Comparison of ENCODE assay signal across 25 mouse cellular contexts in genomic region chr10:67966983-67967382, GRCm38 (mm10). TPM values are rescaled to one million over a fixed set of nuclear protein-coding genes. Genes with fewer than 3 reads are reported as not detected.
DNase-seq lines count a peak whose midpoint lies in the region; ATAC-seq and TF ChIP-seq lines count a peak whose summit lies in the region.
"Had no signal": no experiment of that assay in that cellular context is flagged by ENCODE, and none has a peak within 500 bp of the region (broad histone marks: within the 10 kb centered on the region; RNA-seq: fewer than 3 reads in every experiment).

No protein-coding gene starts in this region.

- no peaks in the 10 kb centered on the region for H3K79me2 ChIP-seq in macrophage (ENCODE audit: inconsistent target)

- no peaks in the 10 kb centered on the region for H3K27me3 ChIP-seq in hindbrain, embryonic 10.5 days (ENCODE audit: insufficient read depth, poor library complexity, severe bottlenecking)
- H3K27me3 ChIP-seq in hindbrain, embryonic 12.5 days = no peaks in the 10 kb centered on the region
- H3K27me3 ChIP-seq: CH12.LX; embryonic facial prominence, embryonic 12.5 days; forebrain, embryonic 13.5 days; forebrain, embryonic 15.5 days had no signal

- ATAC-seq in hindbrain, embryonic 12.5 days (ENCODE audit: low FRiP score) = no peak
- ATAC-seq: activated CD4-positive, CD25-positive, alpha-beta regulatory T cell, adult 4 months; CD4-positive, CD25-positive, alpha-beta regulatory T cell, adult 4 months; forebrain, embryonic 13.5 days; forebrain, embryonic 15.5 days; Patski had no signal

- H3K36me3 ChIP-seq in hindbrain, embryonic 10.5 days = no peaks in the 10 kb centered on the region
- H3K36me3 ChIP-seq in hindbrain, embryonic 12.5 days = no peaks in the 10 kb centered on the region
- H3K36me3 ChIP-seq in macrophage (ENCODE audit: inconsistent target) = no peaks in the 10 kb centered on the region
- H3K36me3 ChIP-seq: embryonic facial prominence, embryonic 10.5 days; embryonic facial prominence, embryonic 12.5 days; forebrain, embryonic 15.5 days; G1E had no signal

- no peak overlapping the region for H3K4me2 ChIP-seq in hindbrain, embryonic 12.5 days (replicated peaks)
- H3K4me2 ChIP-seq: embryonic facial prominence, embryonic 12.5 days; forebrain, embryonic 13.5 days; forebrain, embryonic 15.5 days had no signal

- TF ChIP-seq POLR2A in lung, adult 2 months (IDR thresholded peaks at IDR 0.05; ENCODE audit: borderline replicate concordance, extremely low read depth, low read depth, low read length) = no peak
- no peak for TF ChIP-seq POLR2A in bone marrow macrophage, adult 2 months (IDR thresholded peaks at IDR 0.05; ENCODE audit: borderline replicate concordance, low read depth, low read length)

- no peak for DNase-seq in hindbrain, embryonic 10.5 days (ENCODE audit: low spot score)
- peak; percentile 59 for DNase-seq in lung, postnatal 36 days
- no peak for DNase-seq in lung, adult 2 months
- no peak for DNase-seq in ovary, postnatal 10 days (ENCODE audit: low spot score)
- DNase-seq: adrenal gland, adult 8-10 months; adrenal gland, postnatal 14 days; adrenal gland, postnatal 36 days; B cell, adult 2 months; cerebellum, adult 11-12 months; cerebellum, adult 2 months; cerebellum, adult 9-10 months; cerebellum, postnatal 10 days; cerebellum, postnatal 25 days had no signal

- H3K27ac ChIP-seq in hindbrain, embryonic 10.5 days = 0 out of 2 replicates have a peak overlapping the region, but pooled peaks have one; percentile 66
- no peak overlapping the region for H3K27ac ChIP-seq in hindbrain, embryonic 12.5 days
- H3K27ac ChIP-seq in bone marrow macrophage, adult 2 months (ENCODE audit: insufficient read depth, low read depth, low read length) = peak overlapping the region; percentile 88
- peak overlapping the region; percentile 80 for H3K27ac ChIP-seq in macrophage
- H3K27ac ChIP-seq: embryonic facial prominence, embryonic 12.5 days; forebrain, embryonic 15.5 days had no signal

- 80% methylated on average over 2 of the region's 2 CpGs for WGBS in hindbrain, embryonic 10.5 days
- WGBS in hindbrain, embryonic 12.5 days = 73% methylated on average over 2 of the region's 2 CpGs
- WGBS in lung, adult 2 months = 62% methylated on average over 2 of the region's 2 CpGs
- WGBS in macrophage (ENCODE audit: missing documents) = 71% methylated on average over 2 of the region's 2 CpGs

- no peak overlapping the region for H3K4me3 ChIP-seq in hindbrain, embryonic 10.5 days
- no peak overlapping the region for H3K4me3 ChIP-seq in hindbrain, embryonic 12.5 days
- no peak overlapping the region for H3K4me3 ChIP-seq in lung, adult 2 months (replicated peaks; ENCODE audit: extremely low read depth, low read depth, low read length)
- H3K4me3 ChIP-seq in bone marrow macrophage, adult 2 months (ENCODE audit: insufficient read depth, low read length) = peak overlapping the region; percentile 35; the same call in 1 of the 2 replicates
- no peak overlapping the region for H3K4me3 ChIP-seq in macrophage (ENCODE audit: inconsistent target)
- H3K4me3 ChIP-seq: embryonic facial prominence, embryonic 10.5 days; embryonic facial prominence, embryonic 12.5 days; forebrain, embryonic 13.5 days; forebrain, embryonic 15.5 days had no signal

- no peaks in the 10 kb centered on the region for H3K9me3 ChIP-seq in hindbrain, embryonic 10.5 days
- no peaks in the 10 kb centered on the region for H3K9me3 ChIP-seq in hindbrain, embryonic 12.5 days (replicated peaks)
- H3K9me3 ChIP-seq: embryonic facial prominence, embryonic 10.5 days; embryonic facial prominence, embryonic 12.5 days; forebrain, embryonic 13.5 days; forebrain, embryonic 15.5 days had no signal

- TF ChIP-seq CTCF in lung, adult 2 months (IDR thresholded peaks at IDR 0.05; ENCODE audit: insufficient read depth, low read length) = no peak
- TF ChIP-seq CTCF in bone marrow macrophage, adult 2 months (IDR thresholded peaks at IDR 0.05; ENCODE audit: low read depth, low read length) = no peak

- H3K9ac ChIP-seq in hindbrain, embryonic 12.5 days = no peak overlapping the region
- H3K9ac ChIP-seq: embryonic facial prominence, embryonic 12.5 days; forebrain, embryonic 13.5 days; forebrain, embryonic 15.5 days had no signal

- peaks cover 42% of the 10 kb centered on the region for H3K4me1 ChIP-seq in hindbrain, embryonic 10.5 days (replicated peaks)
- peaks cover 23% of the 10 kb centered on the region for H3K4me1 ChIP-seq in hindbrain, embryonic 12.5 days
- H3K4me1 ChIP-seq in lung, adult 2 months (ENCODE audit: control insufficient read depth, insufficient read depth, low read length) = peaks cover 5% of the 10 kb centered on the region
- H3K4me1 ChIP-seq in bone marrow macrophage, adult 2 months (ENCODE audit: control insufficient read depth, insufficient read depth, low read length) = peaks cover 14% of the 10 kb centered on the region

RNA-seq across cellular contexts. Expression of gene Rtkn2, which starts 12.4 kb away (rescaled TPM):
- 18.9 and 20.3 TPM in 2 replicates for polyA plus RNA-seq in hindbrain, embryonic 10.5 days (2016; fragmentation: Nextera tagmentation; extraction: Ambion mirVana)
- 13.4 and 14.0 TPM in 2 replicates for polyA plus RNA-seq in hindbrain, embryonic 12.5 days (2016; fragmentation: Nextera tagmentation; extraction: Ambion mirVana)
- polyA plus RNA-seq in lung, adult 2 months (2012; rRNA removed) = 37.1 and 56.1 TPM in 2 replicates
- polyA plus RNA-seq in bone marrow macrophage, adult 2 months (2012; ENCODE audit: insufficient read depth, insufficient read length, missing spikeins) = 1.3 and 1.7 TPM in 2 replicates
- total RNA-seq in macrophage (2018; cell fraction: chromatin; rRNA removed) = 1 to 10 TPM in 1 of 26 experiments, under 1 TPM in 10, not detected in 15; 0.16 to 1.3 (median 0.44) TPM
- total RNA-seq in macrophage (2018; cell fraction: cytosol; rRNA removed) = under 1 TPM in 15 of 26 experiments, not detected in 11; 0.04 to 0.29 (median 0.09) TPM
- total RNA-seq in macrophage (2018; cell fraction: nucleus; rRNA removed) = under 1 TPM in 9 of 26 experiments, not detected in 17; 0.12 to 0.64 (median 0.33) TPM
- 0.13 to 0.22 TPM (median 0.14 TPM) in 3 replicates for polyA plus RNA-seq in macrophage (2018)
- polyA plus RNA-seq: G1E had no signal

RNA-seq across cellular contexts. Expression of gene Zfp365, which starts 54.5 kb away (rescaled TPM):
- polyA plus RNA-seq in hindbrain, embryonic 10.5 days (2016; fragmentation: Nextera tagmentation; extraction: Ambion mirVana) = 1.7 and 2.0 TPM in 2 replicates
- 3.0 and 3.5 TPM in 2 replicates for polyA plus RNA-seq in hindbrain, embryonic 12.5 days (2016; fragmentation: Nextera tagmentation; extraction: Ambion mirVana)
- 5.0 and 5.1 TPM in 2 replicates for polyA plus RNA-seq in lung, adult 2 months (2012; rRNA removed)
- polyA plus RNA-seq in bone marrow macrophage, adult 2 months (2012; ENCODE audit: insufficient read depth, insufficient read length, missing spikeins) = not detected in 2 replicates
- total RNA-seq in macrophage (2018; cell fraction: chromatin; rRNA removed) = 1 to 10 TPM in 1 of 26 experiments, under 1 TPM in 1, not detected in 24; 0.46 to 1.6 TPM
- total RNA-seq in macrophage (2018; cell fraction: cytosol; rRNA removed) = under 1 TPM in 20 of 26 experiments, not detected in 6; 0.03 to 0.55 (median 0.07) TPM
- 1 to 10 TPM in 1 of 26 experiments, under 1 TPM in 3, not detected in 22; 0.12 to 1.6 (median 0.16) TPM for total RNA-seq in macrophage (2018; cell fraction: nucleus; rRNA removed)
- polyA plus RNA-seq in macrophage (2018) = 0.06 to 0.33 TPM in 2 of 3 replicates, not detected in the other
- polyA plus RNA-seq: G1E had no signal
